Mouse (Mus musculus) bone marrow, adult 2 months (tissue): Measurements from ENCODE around the gene Mylk.

ENCODE experiments used
- CTCF ChIP-seq: fragments of 200-500 bp; IDR thresholded peaks from 2 replicates; pipeline ENCODE4 v1.5.1; 2011; ENCODE audit warnings: low read length, control low read depth; ENCODE audit not compliant: control insufficient read depth, insufficient read depth
- POLR2A ChIP-seq: fragments of 200-500 bp; IDR thresholded peaks from 2 replicates; pipeline ENCODE4 v1.6.1; 2011; ENCODE audit warnings: low read depth, mild to moderate bottlenecking, control low read depth, low read length, borderline replicate concordance; ENCODE audit not compliant: control insufficient read depth

GRCm38 (mm10) chr16:34839004-34839703 is 94.1 kb downstream of the Mylk start:
- no peak for TF ChIP-seq POLR2A
- TF ChIP-seq CTCF = no peak
